Mouse (Mus musculus): Measurements from ENCODE around the gene Gm49333. TPM values are rescaled to one million over a fixed set of nuclear protein-coding genes. Genes with fewer than 3 reads are reported as not detected.

The Gm49333 gene
- total RNA-seq, 2 experiments from 2014 or later: not detected

DNA sequence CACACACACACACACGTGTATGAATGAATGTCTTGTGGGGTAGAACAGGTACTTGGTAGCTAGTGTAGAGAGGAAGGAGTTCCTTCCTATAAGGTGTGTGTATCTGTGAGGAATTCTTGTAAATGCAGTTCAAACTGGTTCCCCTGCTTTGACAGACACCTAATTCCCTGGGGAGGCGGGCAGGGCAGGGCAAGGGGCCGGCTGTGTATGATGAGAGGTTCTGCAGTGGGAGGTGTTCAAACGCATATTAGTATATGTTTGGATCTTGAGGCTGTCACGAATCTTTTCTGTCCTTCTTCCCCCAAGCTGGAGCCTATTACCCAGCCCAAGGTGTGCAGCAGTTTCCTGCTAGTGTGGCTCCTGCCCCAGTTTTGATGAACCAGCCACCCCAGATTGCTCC lies 66.0 kb downstream of the Gm49333 start:
- DNase-seq (ENCODE audit: low spot score in 2 of 2): no peak

DNA sequence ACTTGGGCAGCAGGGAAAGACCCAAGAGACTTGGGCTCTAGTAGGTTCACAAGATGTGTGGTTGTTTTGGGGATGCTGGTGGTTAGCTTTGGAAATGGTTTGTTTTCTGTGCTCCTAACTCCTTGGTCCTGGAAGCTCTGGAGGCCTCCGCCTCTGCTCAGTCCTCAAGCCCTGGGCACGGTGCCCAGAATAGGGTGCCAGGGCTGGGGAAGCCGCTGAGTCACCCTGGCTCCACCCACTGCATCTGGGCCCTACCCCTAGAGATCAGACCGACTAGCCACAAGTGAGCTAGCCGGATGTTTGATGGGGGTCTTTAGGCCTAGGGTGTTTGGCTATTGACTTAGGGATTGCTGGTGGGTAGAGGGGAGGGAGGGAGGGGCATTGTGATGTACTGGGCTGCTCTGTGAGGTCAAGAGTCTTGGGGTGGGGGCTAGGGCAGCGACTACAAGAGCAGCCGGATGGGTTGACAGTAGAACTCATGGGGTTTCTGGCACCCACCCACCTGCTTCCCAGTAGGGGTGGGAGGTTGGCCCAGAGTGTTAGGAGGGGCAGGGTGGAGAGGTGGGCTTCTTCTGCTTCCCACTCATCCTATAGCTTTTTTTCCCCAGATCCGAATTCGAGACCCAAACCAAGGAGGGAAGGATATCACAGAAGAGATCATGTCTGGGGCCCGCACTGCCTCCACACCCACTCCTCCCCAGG lies 66.7 kb downstream of the Gm49333 start:
- peak; percentile 65 to 85 for DNase-seq (ENCODE audit: low spot score in 2 of 2)

GRCm38 (mm10) chr16:20690774-20691173 lies 79.4 kb downstream of the Gm49333 start:
- DNase-seq (ENCODE audit: low spot score in 2 of 2): no peak

DNA sequence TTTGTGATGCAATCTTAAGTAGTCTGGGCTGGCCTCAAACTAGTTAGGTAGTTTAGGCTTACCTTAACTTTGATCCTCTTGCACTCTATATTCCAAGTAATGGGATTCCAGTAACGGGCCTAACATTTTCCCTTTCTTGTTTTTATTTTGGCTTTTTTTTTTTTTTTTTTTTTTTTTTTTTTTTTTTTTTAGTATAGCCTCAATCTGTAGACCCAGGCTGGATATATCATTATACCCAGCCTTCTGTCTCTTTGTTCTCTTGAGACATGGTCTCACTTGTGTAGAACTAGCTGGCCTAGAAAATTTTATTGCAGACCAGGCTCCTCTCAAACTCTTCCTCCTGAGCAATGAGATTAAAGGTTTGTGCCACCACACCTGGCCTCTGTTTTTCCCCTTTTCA lies 80.2 kb downstream of the Gm49333 start:
- DNase-seq (ENCODE audit: low spot score in 2 of 2): no peak

DNA sequence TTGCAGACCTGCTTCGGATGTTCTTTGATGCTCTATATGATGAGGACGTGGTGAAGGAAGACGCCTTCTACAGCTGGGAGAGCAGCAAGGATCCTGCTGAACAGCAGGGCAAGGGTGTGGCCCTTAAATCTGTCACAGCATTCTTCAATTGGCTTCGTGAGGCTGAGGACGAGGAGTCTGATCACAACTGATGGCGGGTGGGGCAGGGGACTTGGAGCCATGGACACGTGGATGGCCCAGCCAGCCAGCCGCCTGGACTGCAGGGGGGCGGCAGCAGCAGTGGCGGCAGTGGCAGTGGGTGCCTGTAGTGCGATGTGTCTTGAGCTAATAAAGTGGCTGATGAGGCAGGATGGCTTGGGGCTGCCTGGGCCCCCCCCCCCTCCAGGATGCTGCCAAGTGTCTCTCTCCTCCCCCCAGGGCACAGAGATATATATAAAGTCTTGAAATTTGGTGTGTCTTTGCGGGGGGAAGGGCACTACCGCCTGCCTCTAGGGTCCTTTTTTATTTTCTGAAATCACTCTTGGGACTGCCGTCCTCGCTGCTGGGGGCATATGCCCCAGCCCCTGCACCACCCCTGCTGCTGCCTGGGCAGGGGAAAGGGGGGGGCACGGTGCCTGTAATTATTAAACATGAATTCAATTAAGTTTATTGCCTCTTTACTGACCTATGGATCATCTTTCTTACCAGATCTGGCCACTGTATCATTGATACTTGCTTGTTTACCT lies 81.0 kb downstream of the Gm49333 start:
- DNase-seq (ENCODE audit: low spot score in 2 of 2): peak in 1 of 2 experiments; percentile 11

DNA sequence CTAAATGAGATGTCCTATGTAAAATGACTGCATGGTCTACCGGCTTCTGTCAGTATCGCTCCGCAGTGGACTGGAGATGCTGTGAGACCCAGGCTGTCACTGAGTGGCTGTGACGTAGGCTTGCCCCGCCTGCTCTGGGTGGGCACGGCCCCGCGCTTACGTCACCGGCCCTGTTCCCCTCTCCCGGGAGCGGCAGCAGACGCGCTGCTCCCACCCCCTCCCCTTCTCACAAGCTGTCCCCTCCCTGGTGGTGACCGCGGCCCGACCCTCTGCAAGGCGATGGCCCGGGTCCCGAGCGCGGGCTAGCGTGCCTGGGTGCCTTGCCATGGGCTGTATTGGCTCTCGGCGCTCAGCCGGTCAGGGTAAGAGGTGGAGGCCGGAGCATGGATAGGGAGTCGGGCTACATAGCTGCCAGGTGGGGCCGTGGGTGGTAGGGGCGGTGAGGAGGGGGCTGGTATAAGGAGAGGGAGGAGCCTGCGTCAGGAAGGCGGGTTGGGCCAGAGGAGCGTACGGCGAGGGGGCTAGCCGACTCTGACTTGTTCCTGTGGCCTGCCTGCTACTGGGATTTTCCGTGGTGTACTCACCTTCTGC lies 81.8 kb downstream of the Gm49333 start, which contains the start of gene Fam131a:
TSS of gene Fam131a (plus strand) at position 131 of the 591 bp plus-strand sequence.
- DNase-seq (ENCODE audit: low spot score in 2 of 2): peak; percentile 95 to 97

DNA sequence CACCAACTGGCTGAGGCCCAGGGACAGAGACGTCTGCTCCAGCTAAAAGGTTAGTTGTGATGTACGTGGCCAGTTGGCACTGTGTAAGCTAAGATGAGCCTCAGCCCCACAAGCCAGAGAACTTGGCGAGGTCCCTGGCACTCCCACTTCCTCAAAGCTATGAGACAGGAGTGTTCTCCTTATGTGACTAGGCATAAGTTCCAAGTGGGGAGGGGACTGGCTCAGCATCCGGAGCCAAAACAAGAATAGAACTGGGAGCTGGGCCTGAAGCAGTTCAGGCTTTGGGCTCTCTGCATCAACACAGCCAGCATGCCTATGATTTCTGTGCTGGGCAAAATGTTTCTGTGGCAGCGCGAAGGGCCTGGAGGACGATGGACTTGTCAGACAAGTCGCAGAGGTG lies 83.4 kb downstream of the Gm49333 start:
- DNase-seq (ENCODE audit: low spot score in 2 of 2): peak; percentile 82 to 89

Small RNA genes lying within 50 kb of the gene (microRNA-seq; reads per million reads assigned to microRNA genes)
- gene Mir1224: 204 to 223 reads per million in 2 experiments

Other genes starting within 250 kb of the Gm49333 start
- gene Abcc5, start 185.2 kb upstream of the Gm49333 start, total RNA-seq (2021): 100 to 1,000 TPM; 199 TPM
- 10 to 100 TPM; 54.3 to 54.7 TPM for gene Eif2b5, start 112.8 kb upstream of the Gm49333 start, total RNA-seq (2021)
- gene Dvl3, start 94.6 kb upstream of the Gm49333 start, total RNA-seq (2021): 10 to 100 TPM; 51.9 to 55.7 TPM
- 100 to 1,000 TPM; 702 to 704 TPM for gene Ap2m1, start 76.1 kb upstream of the Gm49333 start, total RNA-seq (2021)
- gene Abcf3, start 63.0 kb upstream of the Gm49333 start, total RNA-seq (2021): 100 to 1,000 TPM; 100 TPM
- 10 to 100 TPM; 21.2 to 23.7 TPM for gene Vwa5b2, start 22.1 kb upstream of the Gm49333 start, total RNA-seq (2021)
- 1 to 10 TPM; 2.4 to 2.8 TPM for gene Eef1akmt4, start within 50 bp of the Gm49333 start, total RNA-seq (2021)
- 10 to 100 TPM; 11.7 to 12.9 TPM for gene Alg3, start 125 bp downstream of the Gm49333 start, total RNA-seq (2021)
- gene Camk2n2, start 9.7 kb downstream of the Gm49333 start, total RNA-seq (2021): 10 to 100 TPM; 82.8 to 87.9 TPM
- gene Ece2, start 18.2 kb downstream of the Gm49333 start, total RNA-seq (2021): 10 to 100 TPM; 24.6 to 27.1 TPM
- 100 to 1,000 TPM; 206 to 212 TPM for gene Psmd2, start 40.0 kb downstream of the Gm49333 start, total RNA-seq (2021)
- 100 to 1,000 TPM; 278 to 283 TPM for gene Eif4g1, start 56.7 kb downstream of the Gm49333 start, total RNA-seq (2021)
- 100 to 1,000 TPM; 445 to 503 TPM for gene Fam131a, start 81.6 kb downstream of the Gm49333 start, total RNA-seq (2021)
- gene Polr2h, start 106.1 kb downstream of the Gm49333 start, total RNA-seq (2021): 10 to 100 TPM; 21.5 to 26.2 TPM
- 10 to 100 TPM; 73.3 to 75.5 TPM for gene Clcn2, start 106.1 kb downstream of the Gm49333 start, total RNA-seq (2021)
- 10 to 100 TPM; 87.9 to 90.5 TPM for gene Chrd, start 121.5 kb downstream of the Gm49333 start, total RNA-seq (2021)
- 10 to 100 TPM; 12.6 to 13.4 TPM for gene Thpo, start 122.9 kb downstream of the Gm49333 start, total RNA-seq (2021)